Mouse (Mus musculus): ENCODE data around the gene Dnajc15.

- TF ChIP-seq CTCF (IDR thresholded peaks at IDR 0.05; ENCODE audit: insufficient read depth, low read length) (no peak), POLR2A (IDR thresholded peaks at IDR 0.05; ENCODE audit: borderline replicate concordance, extremely low read depth, low read depth, low read length) (no peak)
These were observed 34.4 kb downstream of the Dnajc15 start for GRCm38 (mm10) chr14:77840574-77840973.

Data from lung, adult 2 months (tissue).